Mouse (Mus musculus) forebrain, embryonic 10.5 days (tissue): Measurements from ENCODE around the gene Bcar3. TPM values are rescaled to one million over a fixed set of nuclear protein-coding genes. Genes with fewer than 3 reads are reported as not detected.

Source experiments
- DNase-seq: peaks from one replicate; pipeline ENCODE4 v3.0.0-alpha.2; 2017; ENCODE audit warnings: low spot score; ENCODE audit errors: extremely low spot score
- H3K27ac ChIP-seq: fragments of 300-500 bp; sonication (generic); 2 replicates; pipeline ENCODE4 v1.5.1; 2016; ENCODE audit warnings: mild to moderate bottlenecking
- H3K27me3 ChIP-seq: fragments of 300-500 bp; sonication (generic); 2 replicates; pipeline ENCODE4 v1.6.1; 2016; ENCODE audit warnings: mild to moderate bottlenecking; ENCODE audit not compliant: poor library complexity, severe bottlenecking
- H3K36me3 ChIP-seq: fragments of 300-500 bp; sonication (generic); replicated peaks from 2 replicates; pipeline ENCODE4 v1.6.1; 2016; ENCODE audit warnings: mild to moderate bottlenecking, moderate library complexity
- H3K4me1 ChIP-seq: fragments of 300-500 bp; sonication (generic); 2 replicates; pipeline ENCODE4 v1.6.1; 2016
- H3K4me3 ChIP-seq: fragments of 300-500 bp; sonication (generic); 2 replicates; pipeline ENCODE4 v1.5.1; 2016; ENCODE audit warnings: mild to moderate bottlenecking, moderate library complexity
- H3K9me3 ChIP-seq: fragments of 300-500 bp; sonication (generic); 2 replicates; pipeline ENCODE4 v1.6.1; 2016; ENCODE audit warnings: mild to moderate bottlenecking, moderate library complexity
- WGBS: fragments of 180-500 bp; shearing (Covaris S2); methylation state at CpG from one replicate; pipeline ENCODE4 v1.1.7; 2016; 5-methylcytosine and 5-hydroxymethylcytosine counted together
- polyA plus RNA-seq: library from polyadenylated mRNA; unstranded; fragments of >200 nt; fragmentation: Nextera tagmentation; extraction: Ambion mirVana; gene quantifications from 2 replicates; pipeline ENCODE4 v1.2.1, GENCODE M21; 2016

Bcar3 gene
- polyA plus RNA-seq, 1 experiment from 2014 or later = 15.7 TPM

- Histone ChIP-seq H3K36me3 (no peaks in the 10 kb centered on the region), H3K9me3 (no peaks in the 10 kb centered on the region), H3K4me1 (no peaks in the 10 kb centered on the region), H3K27me3 (no peaks in the 10 kb centered on the region), H3K4me3 (no peak overlapping the region), H3K27ac (no peak overlapping the region)
- no peak for DNase-seq
- 93% methylated on average over 5 of the region's 5 CpGs for WGBS
Measured at GRCm38 (mm10) chr3:122348677-122349076, 54.7 kb downstream of the Bcar3 start.

GRCm38 (mm10) chr3:122352801-122353200 lies 58.9 kb downstream of the Bcar3 start:
- Histone ChIP-seq H3K36me3 (no peaks in the 10 kb centered on the region), H3K27ac (no peak overlapping the region), H3K4me1 (no peaks in the 10 kb centered on the region), H3K27me3 (0 out of 2 replicates have a peak, but pooled peaks cover 4% of the 10 kb centered on the region), H3K4me3 (no peak overlapping the region), H3K9me3 (no peaks in the 10 kb centered on the region)
- WGBS = 81% methylated on average over 3 of the region's 3 CpGs
- no peak for DNase-seq

GRCm38 (mm10) chr3:122359426-122359825 lies 65.5 kb downstream of the Bcar3 start:
- H3K4me1 ChIP-seq = peaks cover 34% of the 10 kb centered on the region
- no peaks in the 10 kb centered on the region for H3K36me3 ChIP-seq
- H3K9me3 ChIP-seq = no peaks in the 10 kb centered on the region
- 74% methylated on average over 7 of the region's 7 CpGs for WGBS
- H3K4me3 ChIP-seq = no peak overlapping the region
- no peak for DNase-seq
- peaks cover 19% of the 10 kb centered on the region; the same call in 1 of the 2 replicates for H3K27me3 ChIP-seq
- H3K27ac ChIP-seq = no peak overlapping the region

GRCm38 (mm10) chr3:122359954-122360353 lies 66.0 kb downstream of the Bcar3 start:
- Histone ChIP-seq H3K27ac (no peak overlapping the region), H3K27me3 (peaks cover 19% of the 10 kb centered on the region; the same call in 1 of the 2 replicates), H3K9me3 (no peaks in the 10 kb centered on the region), H3K4me1 (peaks cover 39% of the 10 kb centered on the region), H3K36me3 (no peaks in the 10 kb centered on the region), H3K4me3 (no peak overlapping the region)
- WGBS = 93% methylated on average over 9 of the region's 9 CpGs
- DNase-seq = no peak

- Histone ChIP-seq H3K4me3 (no peak overlapping the region), H3K36me3 (no peaks in the 10 kb centered on the region), H3K27ac (peak overlapping the region; percentile 76), H3K4me1 (peaks cover 47% of the 10 kb centered on the region), H3K9me3 (no peaks in the 10 kb centered on the region), H3K27me3 (peaks cover 17% of the 10 kb centered on the region; the same call in 1 of the 2 replicates)
- no peak for DNase-seq
- WGBS = 23% methylated on average over 5 of the region's 5 CpGs
Measured at GRCm38 (mm10) chr3:122360721-122361138, 66.8 kb downstream of the Bcar3 start.

- Histone ChIP-seq H3K27me3 (peaks cover 16% of the 10 kb centered on the region; the same call in 1 of the 2 replicates), H3K36me3 (no peaks in the 10 kb centered on the region), H3K4me3 (no peak overlapping the region), H3K4me1 (peaks cover 48% of the 10 kb centered on the region), H3K9me3 (no peaks in the 10 kb centered on the region), H3K27ac (no peak overlapping the region)
- 66% methylated on average over 2 of the region's 2 CpGs for WGBS
- no peak for DNase-seq
Measured at GRCm38 (mm10) chr3:122362719-122363118, 68.8 kb downstream of the Bcar3 start.

- H3K9me3 ChIP-seq = no peaks in the 10 kb centered on the region
- WGBS = 30% methylated on average over 3 of the region's 3 CpGs
- H3K27ac ChIP-seq = peak overlapping the region; percentile 17; the same call in 1 of the 2 replicates
- H3K4me1 ChIP-seq = peaks cover 47% of the 10 kb centered on the region
- H3K4me3 ChIP-seq = no peak overlapping the region
- no peak for DNase-seq
- H3K27me3 ChIP-seq = peaks cover 16% of the 10 kb centered on the region; the same call in 1 of the 2 replicates
- no peaks in the 10 kb centered on the region for H3K36me3 ChIP-seq
Measured at GRCm38 (mm10) chr3:122364565-122364964, 70.6 kb downstream of the Bcar3 start.

GRCm38 (mm10) chr3:122365326-122365725 lies 71.4 kb downstream of the Bcar3 start:
- Histone ChIP-seq H3K9me3 (no peaks in the 10 kb centered on the region), H3K27me3 (peaks cover 16% of the 10 kb centered on the region; the same call in 1 of the 2 replicates), H3K4me3 (no peak overlapping the region), H3K36me3 (no peaks in the 10 kb centered on the region), H3K27ac (peak overlapping the region; percentile 74), H3K4me1 (peaks cover 40% of the 10 kb centered on the region)
- peak; percentile 34 for DNase-seq
- 9% methylated on average over 3 of the region's 3 CpGs for WGBS

- no peak overlapping the region for H3K27ac ChIP-seq
- DNase-seq = no peak
- H3K9me3 ChIP-seq = no peaks in the 10 kb centered on the region
- 93% methylated on average over 8 of the region's 8 CpGs for WGBS
- no peaks in the 10 kb centered on the region for H3K36me3 ChIP-seq
- peaks cover 20% of the 10 kb centered on the region for H3K4me1 ChIP-seq
- H3K4me3 ChIP-seq = no peak overlapping the region
- peaks cover 7% of the 10 kb centered on the region; the same call in 1 of the 2 replicates for H3K27me3 ChIP-seq
Measured at GRCm38 (mm10) chr3:122371646-122372341, 77.9 kb downstream of the Bcar3 start.

- DNase-seq = no peak
- Histone ChIP-seq H3K27me3 (peaks cover 7% of the 10 kb centered on the region; the same call in 1 of the 2 replicates), H3K27ac (no peak overlapping the region), H3K4me3 (no peak overlapping the region), H3K36me3 (no peaks in the 10 kb centered on the region), H3K9me3 (no peaks in the 10 kb centered on the region), H3K4me1 (peaks cover 28% of the 10 kb centered on the region)
- WGBS = 80% methylated on average over 4 of the region's 4 CpGs
Measured at GRCm38 (mm10) chr3:122372617-122373016, 78.7 kb downstream of the Bcar3 start.

- 0 out of 2 replicates have a peak overlapping the region, but pooled peaks have one; percentile 8 for H3K4me3 ChIP-seq
- no peaks in the 10 kb centered on the region for H3K9me3 ChIP-seq
- H3K27ac ChIP-seq = peak overlapping the region; percentile 80
- DNase-seq = no peak
- peaks cover 7% of the 10 kb centered on the region; the same call in 1 of the 2 replicates for H3K27me3 ChIP-seq
- H3K4me1 ChIP-seq = peaks cover 36% of the 10 kb centered on the region
- no peaks in the 10 kb centered on the region for H3K36me3 ChIP-seq
Measured at GRCm38 (mm10) chr3:122376011-122376410, 82.1 kb downstream of the Bcar3 start.

GRCm38 (mm10) chr3:122376412-122376831 lies 82.5 kb downstream of the Bcar3 start:
- 0 out of 2 replicates have a peak overlapping the region, but pooled peaks have one; percentile 8 for H3K4me3 ChIP-seq
- WGBS = 4% methylated on average over 10 of the region's 10 CpGs
- H3K27ac ChIP-seq = peak overlapping the region; percentile 80
- DNase-seq = peak; percentile 61
- no peaks in the 10 kb centered on the region for H3K36me3 ChIP-seq
- H3K27me3 ChIP-seq = peaks cover 7% of the 10 kb centered on the region; the same call in 1 of the 2 replicates
- H3K4me1 ChIP-seq = peaks cover 36% of the 10 kb centered on the region
- no peaks in the 10 kb centered on the region for H3K9me3 ChIP-seq

GRCm38 (mm10) chr3:122376841-122377464 lies 83.0 kb downstream of the Bcar3 start:
- no peak for DNase-seq
- H3K27ac ChIP-seq = peak overlapping the region; percentile 80
- no peaks in the 10 kb centered on the region for H3K36me3 ChIP-seq
- H3K4me3 ChIP-seq = no peak overlapping the region
- peaks cover 7% of the 10 kb centered on the region; the same call in 1 of the 2 replicates for H3K27me3 ChIP-seq
- peaks cover 36% of the 10 kb centered on the region for H3K4me1 ChIP-seq
- 52% methylated on average over 8 of the region's 8 CpGs for WGBS
- no peaks in the 10 kb centered on the region for H3K9me3 ChIP-seq
